Mouse (Mus musculus): ENCODE data around the gene Ckb.

DNA sequence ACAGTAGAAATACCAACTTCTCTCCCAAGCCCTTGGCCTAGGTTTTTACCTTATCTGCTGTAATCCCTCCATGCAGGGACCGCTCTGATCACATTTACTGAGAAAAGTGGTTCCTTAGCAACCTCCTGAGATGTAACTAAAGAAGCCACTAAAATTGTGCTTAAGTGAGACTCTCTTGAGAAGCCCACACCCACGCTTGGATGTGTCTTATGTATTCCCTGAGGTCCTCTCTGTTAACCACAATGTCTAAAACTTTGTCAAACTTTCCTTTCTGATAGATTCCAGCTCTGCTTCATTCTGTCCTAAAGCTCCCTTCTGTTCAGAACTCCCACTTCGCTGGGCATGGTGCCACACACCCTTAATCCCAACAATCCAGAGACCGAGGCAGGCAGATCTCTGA, 27.4 kb upstream of the Ckb start:
- TF ChIP-seq CTCF (IDR thresholded peaks at IDR 0.05; ENCODE audit: low read depth), result no peak
- TF ChIP-seq EP300 (IDR thresholded peaks at IDR 0.05; ENCODE audit: low read depth), result no peak
